Mouse (Mus musculus): ENCODE results near the gene Scarf2.

DNA sequence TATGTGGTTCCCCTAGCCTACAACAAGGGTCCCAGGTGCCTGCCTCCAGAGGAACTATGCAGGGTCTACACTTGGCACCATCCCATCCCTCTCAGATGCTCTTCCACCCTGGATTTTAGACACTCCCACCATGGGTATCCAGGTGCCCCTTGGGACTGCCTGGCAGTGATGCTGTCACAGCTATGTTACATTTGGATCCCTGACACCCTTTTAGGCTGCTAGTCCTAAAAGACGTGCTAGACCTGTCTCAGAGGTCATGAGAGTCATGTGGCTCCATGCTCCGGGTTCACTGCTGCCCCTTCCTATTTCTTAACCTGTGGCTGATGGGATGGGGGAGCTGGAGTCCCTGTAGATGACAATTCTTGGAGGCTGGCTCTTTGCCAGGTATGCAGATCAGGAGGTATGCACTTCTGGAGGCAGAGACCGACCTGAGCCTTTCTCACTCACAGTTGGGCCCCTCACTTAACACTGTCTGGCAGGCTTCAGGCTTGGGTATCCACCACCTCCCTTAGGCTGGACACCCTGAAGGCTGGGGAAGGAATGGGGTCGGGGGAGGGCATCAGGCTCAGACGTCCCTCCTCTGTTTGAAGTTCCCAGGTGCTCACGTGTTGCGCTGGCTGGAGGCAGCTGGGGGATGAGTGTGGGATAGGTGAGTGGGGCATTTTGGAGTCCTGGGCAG lies 4.8 kb downstream of the Scarf2 start:
- TF ChIP-seq POLR2A (IDR thresholded peaks at IDR 0.05; ENCODE audit: borderline replicate concordance, extremely low read depth, low read depth, low read length) (no peak), CTCF (IDR thresholded peaks at IDR 0.05; ENCODE audit: insufficient read depth, low read length) (no peak)

Data from lung, adult 2 months (tissue).